Mouse (Mus musculus): ENCODE results near the gene C1s2. TPM values are rescaled to one million over a fixed set of nuclear protein-coding genes. Genes with fewer than 3 reads are reported as not detected.

C1s2 gene
- polyA plus RNA-seq (2012; rRNA removed) = 0.34 and 0.44 TPM in 2 replicates

GRCm38 (mm10) chr6:124635985-124636384, at the start of gene C1s2:
C1s2 (minus strand) TSS chr6:124636085.

GRCm38 (mm10) chr6:124662477-124663423, 26.9 kb upstream of the C1s2 start, which contains the start of gene Lpcat3:
Lpcat3 (plus strand) TSS chr6:124663027.

Other genes starting within 250 kb of the C1s2 start
- gene Pex5, start 221.0 kb downstream of the C1s2 start, polyA plus RNA-seq (2012; rRNA removed) = 86.2 and 93.2 TPM in 2 replicates
- 60.9 and 64.3 TPM in 2 replicates for gene Clstn3, start 171.3 kb downstream of the C1s2 start, polyA plus RNA-seq (2012; rRNA removed)
- 0.09 and 0.10 TPM in 2 replicates for gene C1rl, start 143.0 kb downstream of the C1s2 start, polyA plus RNA-seq (2012; rRNA removed)
- gene C1ra, start 123.7 kb downstream of the C1s2 start, polyA plus RNA-seq (2012; rRNA removed) = 0.33 and 0.93 TPM in 2 replicates
- 1.3 and 2.9 TPM in 2 replicates for gene C1s1, start 93.7 kb downstream of the C1s2 start, polyA plus RNA-seq (2012; rRNA removed)
- not detected in 2 replicates for gene C1rb, start 65.8 kb downstream of the C1s2 start, polyA plus RNA-seq (2012; rRNA removed)
- gene Lpcat3, start 26.9 kb upstream of the C1s2 start, polyA plus RNA-seq (2012; rRNA removed) = 53.8 and 63.1 TPM in 2 replicates
- gene Emg1, start 76.1 kb upstream of the C1s2 start, polyA plus RNA-seq (2012; rRNA removed) = 134 and 145 TPM in 2 replicates
- 171 and 179 TPM in 2 replicates for gene Phb2, start 76.3 kb upstream of the C1s2 start, polyA plus RNA-seq (2012; rRNA removed)
- 5.3 and 6.1 TPM in 2 replicates for gene Ptpn6, start 102.6 kb upstream of the C1s2 start, polyA plus RNA-seq (2012; rRNA removed)
- 499 and 546 TPM in 2 replicates for gene Grcc10, start 105.3 kb upstream of the C1s2 start, polyA plus RNA-seq (2012; rRNA removed)
- gene Gm45234, start 119.9 kb upstream of the C1s2 start, polyA plus RNA-seq (2012; rRNA removed) = not detected in 2 replicates
- 77.8 and 103 TPM in 2 replicates for gene Atn1, start 120.4 kb upstream of the C1s2 start, polyA plus RNA-seq (2012; rRNA removed)
- 56.4 and 62.0 TPM in 2 replicates for gene Eno2, start 133.6 kb upstream of the C1s2 start, polyA plus RNA-seq (2012; rRNA removed)
- gene Lrrc23, start 143.6 kb upstream of the C1s2 start, polyA plus RNA-seq (2012; rRNA removed) = 9.0 and 9.4 TPM in 2 replicates
- 5.4 and 8.0 TPM in 2 replicates for gene Spsb2, start 172.6 kb upstream of the C1s2 start, polyA plus RNA-seq (2012; rRNA removed)
- 409 and 429 TPM in 2 replicates for gene Tpi1, start 178.2 kb upstream of the C1s2 start, polyA plus RNA-seq (2012; rRNA removed)
- gene Usp5, start 193.4 kb upstream of the C1s2 start, polyA plus RNA-seq (2012; rRNA removed) = 138 and 145 TPM in 2 replicates
- gene Cdca3, start 193.5 kb upstream of the C1s2 start, polyA plus RNA-seq (2012; rRNA removed) = 76.7 and 102 TPM in 2 replicates
- 2.1 and 2.5 TPM in 2 replicates for gene Gnb3, start 204.2 kb upstream of the C1s2 start, polyA plus RNA-seq (2012; rRNA removed)
- 143 and 182 TPM in 2 replicates for gene P3h3, start 221.7 kb upstream of the C1s2 start, polyA plus RNA-seq (2012; rRNA removed)
- gene Gpr162, start 227.9 kb upstream of the C1s2 start, polyA plus RNA-seq (2012; rRNA removed) = 72.7 and 75.1 TPM in 2 replicates

Measured in central nervous system, embryonic 14 days (tissue).